Mouse (Mus musculus) macrophage (primary cell): ENCODE results near the gene Olfr556. TPM values are rescaled to one million over a fixed set of nuclear protein-coding genes. Genes with fewer than 3 reads are reported as not detected.

Source experiments
- H3K27ac ChIP-seq: fragments of 350-480 bp; formaldehyde crosslinking; 2 replicates; pipeline ENCODE4 v1.9.0; 2021
- H3K36me3 ChIP-seq: fragments of 350-480 bp; formaldehyde crosslinking; 2 replicates; pipeline ENCODE4 v1.9.0; 2021; ENCODE audit errors: inconsistent target
- H3K4me3 ChIP-seq: fragments of 350-480 bp; formaldehyde crosslinking; 2 replicates; pipeline ENCODE4 v1.9.0; 2021; ENCODE audit errors: inconsistent target
- H3K79me2 ChIP-seq: fragments of 350-480 bp; formaldehyde crosslinking; 2 replicates; pipeline ENCODE4 v1.9.0; 2021; ENCODE audit errors: inconsistent target
- WGBS: methylation state at CpG from one replicate; pipeline ENCODE4 v1.1.7; 2026; ENCODE audit warnings: inconsistent platforms; ENCODE audit not compliant: missing documents; 5-methylcytosine and 5-hydroxymethylcytosine counted together
- polyA plus RNA-seq: library from polyadenylated mRNA; stranded (reverse); fragments of 250-400 nt; gene quantifications from 3 replicates; pipeline ENCODE4 v1.2.4, GENCODE M21; 2018; ENCODE audit warnings: inconsistent platforms

The Olfr556 gene
- polyA plus RNA-seq, 1 experiment from 2014 or later: not detected

DNA sequence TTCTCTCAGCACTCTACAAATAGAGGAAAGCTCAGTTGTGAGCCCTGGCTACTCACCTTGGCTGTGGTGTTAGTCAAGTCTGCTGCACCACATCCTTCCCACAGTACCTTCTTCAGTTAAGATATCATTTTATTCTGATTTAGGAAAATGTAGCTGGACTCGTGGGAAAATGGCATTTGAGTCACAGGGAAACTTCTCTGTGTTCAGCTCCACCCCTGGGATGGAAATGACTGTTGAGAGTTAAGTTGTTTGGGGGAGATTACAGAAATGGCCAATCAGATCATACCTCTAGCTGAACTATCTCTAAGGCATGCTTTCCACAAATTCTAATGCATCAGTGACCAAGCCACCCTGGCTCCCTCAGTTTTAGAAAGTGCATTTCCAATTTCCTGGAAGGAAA is 54.3 kb downstream of the Olfr556 start, which contains the start of gene Olfr33:
TSS of gene Olfr33 (minus strand) at position 101 of the 400 bp plus-strand sequence.
- H3K36me3 ChIP-seq: no peaks in the 10 kb centered on the region
- H3K79me2 ChIP-seq: no peaks in the 10 kb centered on the region
- no peak within 1 kb of the TSS for H3K4me3 ChIP-seq
- WGBS: 45% methylated on average over 1 of the region's 1 CpGs
- H3K27ac ChIP-seq: no peak within 1 kb of the TSS

Other genes with a start within 250 kb of the Olfr556 start
- gene Rrm1, start 223.2 kb upstream of the Olfr556 start, polyA plus RNA-seq: 17.3 to 71.9 TPM (median 64.3 TPM) in 3 replicates
- gene Olfr543, start 183.2 kb upstream of the Olfr556 start, polyA plus RNA-seq: not detected in 3 replicates
- gene Olfr544, start 176.6 kb upstream of the Olfr556 start, polyA plus RNA-seq: not detected in 3 replicates
- not detected in 3 replicates for gene Olfr545, start 165.3 kb upstream of the Olfr556 start, polyA plus RNA-seq
- not detected in 3 replicates for gene Olfr547, start 130.2 kb upstream of the Olfr556 start, polyA plus RNA-seq
- gene Olfr548-ps1, start 124.0 kb upstream of the Olfr556 start, polyA plus RNA-seq: not detected in 3 replicates
- not detected in 3 replicates for gene Olfr549, start 115.0 kb upstream of the Olfr556 start, polyA plus RNA-seq
- gene Trim21, start 99.4 kb upstream of the Olfr556 start, polyA plus RNA-seq: 31.3 to 44.4 TPM (median 44.4 TPM) in 3 replicates
- gene Olfr550, start 93.5 kb upstream of the Olfr556 start, polyA plus RNA-seq: not detected in 3 replicates
- not detected in 3 replicates for gene Olfr551, start 73.0 kb upstream of the Olfr556 start, polyA plus RNA-seq
- not detected in 3 replicates for gene Olfr552, start 67.1 kb upstream of the Olfr556 start, polyA plus RNA-seq
- not detected in 3 replicates for gene Olfr553, start 46.7 kb upstream of the Olfr556 start, polyA plus RNA-seq
- not detected in 3 replicates for gene Olfr554, start 26.5 kb upstream of the Olfr556 start, polyA plus RNA-seq
- gene Olfr555, start 6.1 kb upstream of the Olfr556 start, polyA plus RNA-seq: not detected in 3 replicates
- 2.3 to 3.3 TPM (median 2.8 TPM) in 3 replicates for gene Trim68, start 22.4 kb downstream of the Olfr556 start, polyA plus RNA-seq
- gene Olfr557, start 31.0 kb downstream of the Olfr556 start, polyA plus RNA-seq: not detected in 3 replicates
- gene Olfr558, start 37.3 kb downstream of the Olfr556 start, polyA plus RNA-seq: not detected in 3 replicates
- gene Olfr33, start 54.2 kb downstream of the Olfr556 start, polyA plus RNA-seq: not detected in 3 replicates
- gene Olfr559, start 62.6 kb downstream of the Olfr556 start, polyA plus RNA-seq: not detected in 3 replicates
- not detected in 3 replicates for gene Olfr560, start 94.5 kb downstream of the Olfr556 start, polyA plus RNA-seq
- not detected in 3 replicates for gene Olfr78, start 94.6 kb downstream of the Olfr556 start, polyA plus RNA-seq
- gene Olfr561, start 106.3 kb downstream of the Olfr556 start, polyA plus RNA-seq: not detected in 3 replicates
- not detected in 3 replicates for gene Olfr564, start 138.6 kb downstream of the Olfr556 start, polyA plus RNA-seq
- gene Olfr566, start 193.9 kb downstream of the Olfr556 start, polyA plus RNA-seq: not detected in 3 replicates
- gene Olfr568, start 212.2 kb downstream of the Olfr556 start, polyA plus RNA-seq: not detected in 3 replicates
- not detected in 3 replicates for gene Olfr569, start 226.0 kb downstream of the Olfr556 start, polyA plus RNA-seq
- gene Olfr570, start 229.7 kb downstream of the Olfr556 start, polyA plus RNA-seq: not detected in 3 replicates